Mouse (Mus musculus) left cerebral cortex, adult 6 months (tissue): ENCODE results near the gene Scamp2. TPM values are rescaled to one million over a fixed set of nuclear protein-coding genes. Genes with fewer than 3 reads are reported as not detected.

Experiments
- long read RNA-seq, 2 experiments: library from polyadenylated mRNA; unstranded; transcript quantifications; one replicate each; pipeline ENCODE4 v2.0.0; 2019 to 2020
- polyA plus RNA-seq: library from polyadenylated mRNA; unstranded; fragments of <200 nt; fragmentation: Nextera tagmentation; gene quantifications from 2 replicates; pipeline ENCODE4 v1.2.3, GENCODE M21; 2021

Gene Scamp2
- polyA plus RNA-seq, result 27.6 and 31.6 TPM in 2 replicates
- long read RNA-seq, experiment 1, transcript Scamp2-201 (9 exons, 2,340 nt), result major isoform, 75 of 79 reads
- long read RNA-seq, experiment 1, partial matches to known transcripts, result 0 of 79 reads
- long read RNA-seq, experiment 1, other reads (novel, unspliced or antisense), result 1 of 79 reads
- long read RNA-seq, experiment 2, transcript Scamp2-201 (9 exons, 2,340 nt), result major isoform, 43 of 52 reads
- long read RNA-seq, experiment 2, partial matches to known transcripts, result 2 of 52 reads
- long read RNA-seq, experiment 2, other reads (novel, unspliced or antisense), result 6 of 52 reads

GRCm38 (mm10) chr9:57560861-57561710 is at the start of gene Scamp2:
Scamp2 (plus strand) TSS chr9:57560943.

GRCm38 (mm10) chr9:57521056-57521911 is 39.5 kb upstream of the Scamp2 start, which contains the start of gene Cox5a:
Cox5a (plus strand) TSS chr9:57521274.

GRCm38 (mm10) chr9:57537044-57537727 is 23.6 kb upstream of the Scamp2 start, which contains the start of gene Fam219b:
Fam219b (plus strand) TSS chr9:57537528.

GRCm38 (mm10) chr9:57552139-57552887 is 8.4 kb upstream of the Scamp2 start, which contains the start of gene Mpi:
Mpi (minus strand) TSS chr9:57552763.

GRCm38 (mm10) chr9:57589224-57590126 is 28.7 kb downstream of the Scamp2 start, which contains the start of gene Ulk3:
Ulk3 (plus strand) TSS chr9:57589452.

GRCm38 (mm10) chr9:57606139-57606851 is 45.6 kb downstream of the Scamp2 start, which contains the start of gene Cplx3:
Cplx3 (minus strand) TSS chr9:57606281.

GRCm38 (mm10) chr9:57620674-57621073 is 59.9 kb downstream of the Scamp2 start, which contains the start of gene Lman1l:
Lman1l (minus strand) TSS chr9:57620774.

Other genes starting within 250 kb of the Scamp2 start
- 15.0 and 15.5 TPM in 2 replicates for gene Ppcdc, start 120.8 kb upstream of the Scamp2 start, polyA plus RNA-seq
- 177 and 316 TPM in 2 replicates for gene Scamp5, start 92.9 kb upstream of the Scamp2 start, polyA plus RNA-seq
- 28.6 and 31.5 TPM in 2 replicates for gene Rpp25, start 56.9 kb upstream of the Scamp2 start, polyA plus RNA-seq
- 1,376 and 1,378 TPM in 2 replicates for gene Cox5a, start 39.7 kb upstream of the Scamp2 start, polyA plus RNA-seq
- gene Fam219b, start 23.4 kb upstream of the Scamp2 start, polyA plus RNA-seq, result 10.2 and 15.6 TPM in 2 replicates
- 43.9 and 57.3 TPM in 2 replicates for gene Mpi, start 8.2 kb upstream of the Scamp2 start, polyA plus RNA-seq
- 9.0 and 10.7 TPM in 2 replicates for gene Ulk3, start 28.5 kb downstream of the Scamp2 start, polyA plus RNA-seq
- gene Cplx3, start 45.3 kb downstream of the Scamp2 start, polyA plus RNA-seq, result 14.1 and 17.1 TPM in 2 replicates
- not detected in 2 replicates for gene Lman1l, start 59.8 kb downstream of the Scamp2 start, polyA plus RNA-seq
- gene Csk, start 92.7 kb downstream of the Scamp2 start, polyA plus RNA-seq, result 4.2 and 6.2 TPM in 2 replicates
- gene Cyp1a2, start 122.8 kb downstream of the Scamp2 start, polyA plus RNA-seq, result not detected in 2 replicates
- gene Cyp1a1, start 127.0 kb downstream of the Scamp2 start, polyA plus RNA-seq, result 0.08 and 0.15 TPM in 2 replicates
- 9.0 and 10.6 TPM in 2 replicates for gene Edc3, start 147.6 kb downstream of the Scamp2 start, polyA plus RNA-seq
- gene Clk3, start 204.9 kb downstream of the Scamp2 start, polyA plus RNA-seq, result 34.3 and 39.4 TPM in 2 replicates